Mouse (Mus musculus): ENCODE measurements at regions not wholly inside any gene's neighbourhood (a gene's known extent, or its start where the extent isn't known, plus 50 kb on each side); places are given as distances from the start of the nearest gene placed in this dataset.

DNA sequence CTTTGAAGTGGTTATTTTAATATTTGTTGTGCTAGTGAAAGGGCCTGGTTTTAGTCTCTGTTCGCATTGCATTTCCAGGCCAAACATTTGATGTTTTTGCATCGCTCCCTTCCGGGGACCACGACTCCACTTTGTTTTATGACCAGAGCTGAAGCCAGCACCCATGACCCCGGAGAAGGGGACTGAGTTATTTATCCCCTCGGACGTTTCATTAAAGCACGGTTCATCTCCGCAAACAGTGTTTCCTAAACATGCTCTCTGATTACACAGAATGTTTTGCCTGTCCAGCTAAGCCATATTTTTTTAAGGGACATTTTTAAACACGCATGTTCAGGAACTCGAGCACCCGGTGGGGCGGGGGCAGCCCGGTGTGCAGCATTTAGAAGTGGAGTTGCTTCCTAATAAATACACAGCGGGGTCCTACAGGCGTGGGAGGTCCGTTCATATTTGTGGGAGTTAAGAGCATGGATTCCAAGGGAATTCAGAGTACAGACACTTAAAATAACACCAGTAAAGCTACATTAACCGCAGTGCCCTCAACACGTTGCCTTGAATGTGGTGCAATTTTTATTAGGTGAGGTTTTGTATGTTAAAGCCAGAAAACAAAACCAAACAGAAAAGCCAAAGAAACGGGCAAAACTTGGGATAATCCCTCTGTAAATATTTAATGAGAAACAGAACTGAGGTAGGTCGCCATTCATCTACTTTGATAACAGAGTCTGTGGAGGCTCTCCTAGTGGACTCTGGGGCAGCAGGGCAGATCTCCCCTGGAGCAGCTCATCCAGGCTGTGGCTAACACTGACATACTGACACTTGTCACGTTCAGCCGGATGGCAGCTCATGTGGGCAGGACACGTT lies 154.8 kb upstream of the Npvf start:
- DNase-seq (ENCODE audit: extremely low read depth) = no peak
- Histone ChIP-seq H3K9ac (ENCODE audit: insufficient read depth, low read depth) (no peak overlapping the region), H3K36me3 (replicated peaks in 1 of 2; ENCODE audit: control insufficient read depth in 1 of 2, insufficient read depth in 1 of 2, low read length in 1 of 2) (no peaks in the 10 kb centered on the region), H3K9me3 (replicated peaks; ENCODE audit: low read length) (no peaks in the 10 kb centered on the region), H3K4me3 (replicated peaks in 1 of 3; ENCODE audit: low read depth in 2 of 3, low read length in 2 of 3, poor library complexity in 1 of 3) (no peak overlapping the region), H3K27me3 (replicated peaks) (no peaks in the 10 kb centered on the region), H3K4me2 (ENCODE audit: insufficient read depth, low read depth, poor library complexity, severe bottlenecking) (no peak overlapping the region), H3K4me1 (ENCODE audit: control insufficient read depth in 1 of 2, insufficient read depth in 2 of 2) (no peaks in the 10 kb centered on the region), H3K27ac (ENCODE audit: insufficient read depth, low read depth) (no peak overlapping the region), H3K79me2 (replicated peaks; ENCODE audit: control insufficient read depth, extremely low read depth, insufficient read depth, poor library complexity, severe bottlenecking) (no peaks in the 10 kb centered on the region)
- dilution Hi-C loops (cut with MboI; ENCODE audit: extremely low pct_ligation_motif_present, extremely low pct_unique_long_range_greater_than_20kb, low sequenced_read_pairs) = no loop called here
- TF ChIP-seq JUND (conservative IDR thresholded peaks at IDR 0.05; ENCODE audit: low read depth, low read length) (no peak), ETS1 (conservative IDR thresholded peaks at IDR 0.05; ENCODE audit: low read depth, low read length) (no peak), SIN3A (IDR thresholded peaks at IDR 0.05; ENCODE audit: low read length) (no peak), MXI1 (IDR thresholded peaks at IDR 0.05; ENCODE audit: low read depth, low read length) (no peak), ZKSCAN1 (IDR thresholded peaks at IDR 0.05; ENCODE audit: borderline replicate concordance, low read depth, low read length) (no peak), MYC (IDR thresholded peaks at IDR 0.05; ENCODE audit: low read depth, low read length) (no peak), GABPA (IDR thresholded peaks at IDR 0.05; ENCODE audit: insufficient replicate concordance, low read depth, low read length) (no peak), CHD2 (IDR thresholded peaks at IDR 0.05; ENCODE audit: low read length) (no peak), MEF2A (IDR thresholded peaks at IDR 0.05; ENCODE audit: borderline replicate concordance, low read depth, low read length) (no peak), MAFK (IDR thresholded peaks at IDR 0.05; ENCODE audit: insufficient replicate concordance, low read length) (no peak), TBP (conservative IDR thresholded peaks at IDR 0.05; ENCODE audit: low read depth, low read length) (no peak), RCOR1 (conservative IDR thresholded peaks at IDR 0.05; ENCODE audit: low read depth, low read length) (no peak), PAX5 (IDR thresholded peaks at IDR 0.05; ENCODE audit: low read length) (no peak), MAX (IDR thresholded peaks at IDR 0.05; ENCODE audit: low read length) (no peak), USF2 (conservative IDR thresholded peaks at IDR 0.05; ENCODE audit: low read depth, low read length) (no peak), POLR2A (IDR thresholded peaks at IDR 0.05; ENCODE audit: low read depth, low read length) (no peak), ZMIZ1 (IDR thresholded peaks at IDR 0.05; ENCODE audit: low read depth, low read length) (no peak), SMC3 (IDR thresholded peaks at IDR 0.05; ENCODE audit: low read depth, low read length) (no peak), ZC3H11A (IDR thresholded peaks at IDR 0.05; ENCODE audit: low read depth, low read length) (no peak)
- in situ Hi-C loops (cut with MboI; ENCODE audit: low pct_ligation_motif_present, low pct_unique_long_range_greater_than_20kb, low sequenced_read_pairs) = loop anchor here (5.0 kb wide), 2 partner anchors 127 to 358 kb away; no protein-coding TSS in a partner anchor

GRCm38 (mm10) chr6:50809669-50809983 lies 155.4 kb upstream of the Npvf start:
- no peaks in the 10 kb centered on the region for H3K79me2 ChIP-seq (replicated peaks; ENCODE audit: control insufficient read depth, extremely low read depth, insufficient read depth, poor library complexity, severe bottlenecking)
- no peaks in the 10 kb centered on the region for H3K27me3 ChIP-seq (replicated peaks)
- no peak for DNase-seq (ENCODE audit: extremely low read depth)
- no peaks in the 10 kb centered on the region for H3K9me3 ChIP-seq (replicated peaks; ENCODE audit: low read length)
- no peak overlapping the region for H3K9ac ChIP-seq (ENCODE audit: insufficient read depth, low read depth)
- dilution Hi-C loops (cut with MboI; ENCODE audit: extremely low pct_ligation_motif_present, extremely low pct_unique_long_range_greater_than_20kb, low sequenced_read_pairs) = no loop called here
- in situ Hi-C loops (cut with MboI; ENCODE audit: low pct_ligation_motif_present, low pct_unique_long_range_greater_than_20kb, low sequenced_read_pairs) = loop anchor here (5.0 kb wide), 2 partner anchors 127 to 358 kb away; no protein-coding TSS in a partner anchor
- no peaks in the 10 kb centered on the region for H3K36me3 ChIP-seq (replicated peaks in 1 of 2; ENCODE audit: control insufficient read depth in 1 of 2, insufficient read depth in 1 of 2, low read length in 1 of 2)
- no peak for TF ChIP-seq E2F4 (IDR thresholded peaks at IDR 0.05; ENCODE audit: insufficient replicate concordance, low read depth, low read length)
- TF ChIP-seq ZKSCAN1 (IDR thresholded peaks at IDR 0.05; ENCODE audit: borderline replicate concordance, low read depth, low read length) = no peak
- no peak for TF ChIP-seq MAX (IDR thresholded peaks at IDR 0.05; ENCODE audit: low read length)
- no peak for TF ChIP-seq MEF2A (IDR thresholded peaks at IDR 0.05; ENCODE audit: borderline replicate concordance, low read depth, low read length)
- no peak for TF ChIP-seq NELFE (IDR thresholded peaks at IDR 0.05; ENCODE audit: low read depth, low read length)
- TF ChIP-seq JUND (conservative IDR thresholded peaks at IDR 0.05; ENCODE audit: low read depth, low read length) = no peak
- TF ChIP-seq ELF1 (IDR thresholded peaks at IDR 0.05; ENCODE audit: low read depth, low read length) = no peak
- no peak for TF ChIP-seq CHD2 (IDR thresholded peaks at IDR 0.05; ENCODE audit: low read length)
- no peak for TF ChIP-seq CHD1 (IDR thresholded peaks at IDR 0.05; ENCODE audit: low read depth, low read length)
- no peak for TF ChIP-seq RAD21 (IDR thresholded peaks at IDR 0.05; ENCODE audit: low read depth, low read length)
- no peak overlapping the region for H3K4me2 ChIP-seq (ENCODE audit: insufficient read depth, low read depth, poor library complexity, severe bottlenecking)
- no peak overlapping the region for H3K4me3 ChIP-seq (replicated peaks in 1 of 3; ENCODE audit: low read depth in 2 of 3, low read length in 2 of 3, poor library complexity in 1 of 3)
- no peaks in the 10 kb centered on the region for H3K4me1 ChIP-seq (ENCODE audit: control insufficient read depth in 1 of 2, insufficient read depth in 2 of 2)
- no peak overlapping the region for H3K27ac ChIP-seq (ENCODE audit: insufficient read depth, low read depth)
